Mouse (Mus musculus): ENCODE results near the gene Dnajb13. TPM values are rescaled to one million over a fixed set of nuclear protein-coding genes. Genes with fewer than 3 reads are reported as not detected.

Gene Dnajb13
- polyA plus RNA-seq, 1 experiment from 2014 or later: 0.85 TPM

DNA sequence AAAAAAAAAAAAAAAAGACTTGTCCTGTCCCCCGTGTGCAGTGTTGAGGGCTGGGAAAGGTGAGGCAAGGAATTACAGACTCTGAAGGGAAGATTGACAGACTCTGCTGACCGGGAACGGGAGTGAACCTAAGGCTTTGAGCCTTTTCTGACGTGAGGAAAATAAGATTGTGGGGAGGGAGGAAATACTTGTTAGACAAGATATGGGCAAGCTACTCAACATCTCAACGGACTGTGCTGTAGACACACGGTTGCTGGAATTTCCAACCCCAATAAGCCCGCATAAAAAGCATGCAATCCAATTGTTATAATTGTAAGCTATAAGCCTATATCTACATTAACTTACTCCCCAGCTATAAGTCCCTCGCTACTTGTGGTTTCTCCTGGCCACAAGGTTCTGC, 9.9 kb upstream of the Dnajb13 start:
- Histone ChIP-seq H3K4me1 (ENCODE audit: control insufficient read depth, insufficient read depth, low read length) (no peaks in the 10 kb centered on the region), H3K4me2 (ENCODE audit: low read depth, low read length) (no peak overlapping the region)
- WGBS: 48% methylated on average over 8 of the region's 8 CpGs

DNA sequence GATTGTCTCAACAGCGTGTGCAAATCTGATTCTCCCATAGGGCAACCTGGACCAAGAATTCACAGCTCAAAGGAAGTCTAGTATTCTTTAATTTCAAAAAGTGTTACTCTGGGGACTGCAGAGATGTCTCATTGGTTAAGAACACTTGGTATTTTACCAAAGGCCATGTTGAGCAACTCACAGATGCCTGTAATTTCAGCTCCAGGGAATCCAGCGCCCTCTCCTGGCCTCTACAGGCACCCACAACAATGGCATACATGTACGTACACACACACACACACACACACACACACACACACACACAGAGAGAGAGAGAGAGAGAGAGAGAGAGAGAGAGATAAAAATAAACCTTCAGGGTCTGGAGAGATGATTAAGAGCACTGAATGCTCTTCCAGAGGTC, 7.5 kb upstream of the Dnajb13 start:
- no peak for ATAC-seq (replicated peaks; ENCODE audit: extremely low read depth, insufficient read depth, low FRiP score)
- no peak overlapping the region for H3K27ac ChIP-seq (ENCODE audit: low read length)
- H3K27me3 ChIP-seq (ENCODE audit: control insufficient read depth, insufficient read depth, low read length): no peaks in the 10 kb centered on the region
- no peak overlapping the region for H3K9ac ChIP-seq (ENCODE audit: low read length)
- no peak overlapping the region for H3K4me2 ChIP-seq (ENCODE audit: low read depth, low read length)
- no peaks in the 10 kb centered on the region for H3K9me3 ChIP-seq (replicated peaks; ENCODE audit: control insufficient read depth, low read length)
- H3K4me3 ChIP-seq (ENCODE audit: low read length): no peak overlapping the region
- 65% methylated on average over 3 of the region's 3 CpGs for WGBS
- H3K4me1 ChIP-seq (ENCODE audit: control insufficient read depth, insufficient read depth, low read length): no peaks in the 10 kb centered on the region
- H3K36me3 ChIP-seq (ENCODE audit: control insufficient read depth, insufficient read depth): no peaks in the 10 kb centered on the region

More for the DNA sequence above, 9.9 kb upstream of the Dnajb13 start:
- no peaks in the 10 kb centered on the region for H3K36me3 ChIP-seq (ENCODE audit: control insufficient read depth, insufficient read depth)
- H3K27me3 ChIP-seq (ENCODE audit: control insufficient read depth, insufficient read depth, low read length): no peaks in the 10 kb centered on the region
- no peak overlapping the region for H3K27ac ChIP-seq (ENCODE audit: low read length)
- H3K4me3 ChIP-seq (ENCODE audit: low read length): no peak overlapping the region
- H3K9me3 ChIP-seq (replicated peaks; ENCODE audit: control insufficient read depth, low read length): no peaks in the 10 kb centered on the region
- no peak overlapping the region for H3K9ac ChIP-seq (ENCODE audit: low read length)
- ATAC-seq (replicated peaks; ENCODE audit: extremely low read depth, insufficient read depth, low FRiP score): no peak

GRCm38 (mm10) chr7:100520663-100521285, 6.0 kb upstream of the Dnajb13 start:
- Histone ChIP-seq H3K4me2 (ENCODE audit: low read depth, low read length) (0 out of 2 replicates have a peak overlapping the region, but pooled peaks have one; percentile 30), H3K9me3 (replicated peaks; ENCODE audit: control insufficient read depth, low read length) (no peaks in the 10 kb centered on the region), H3K36me3 (ENCODE audit: control insufficient read depth, insufficient read depth) (no peaks in the 10 kb centered on the region), H3K27ac (ENCODE audit: low read length) (no peak overlapping the region), H3K4me3 (ENCODE audit: low read length) (no peak overlapping the region), H3K9ac (ENCODE audit: low read length) (no peak overlapping the region), H3K4me1 (ENCODE audit: control insufficient read depth, insufficient read depth, low read length) (no peaks in the 10 kb centered on the region), H3K27me3 (ENCODE audit: control insufficient read depth, insufficient read depth, low read length) (no peaks in the 10 kb centered on the region)
- WGBS: 18% methylated on average over 10 of the region's 10 CpGs
- no peak; the same call in 1 of the 2 replicates for ATAC-seq (replicated peaks; ENCODE audit: extremely low read depth, insufficient read depth, low FRiP score)

GRCm38 (mm10) chr7:100520204-100520603, 5.4 kb upstream of the Dnajb13 start:
- Histone ChIP-seq H3K27me3 (ENCODE audit: control insufficient read depth, insufficient read depth, low read length) (no peaks in the 10 kb centered on the region), H3K9me3 (replicated peaks; ENCODE audit: control insufficient read depth, low read length) (no peaks in the 10 kb centered on the region), H3K4me3 (ENCODE audit: low read length) (no peak overlapping the region), H3K27ac (ENCODE audit: low read length) (no peak overlapping the region), H3K9ac (ENCODE audit: low read length) (no peak overlapping the region), H3K36me3 (ENCODE audit: control insufficient read depth, insufficient read depth) (no peaks in the 10 kb centered on the region), H3K4me2 (ENCODE audit: low read depth, low read length) (no peak overlapping the region), H3K4me1 (ENCODE audit: control insufficient read depth, insufficient read depth, low read length) (no peaks in the 10 kb centered on the region)
- WGBS: 57% methylated on average over 7 of the region's 7 CpGs
- ATAC-seq (replicated peaks; ENCODE audit: extremely low read depth, insufficient read depth, low FRiP score): no peak

- H3K27ac ChIP-seq (ENCODE audit: low read length): no peak overlapping the region
- ATAC-seq (replicated peaks; ENCODE audit: extremely low read depth, insufficient read depth, low FRiP score): no peak
- H3K36me3 ChIP-seq (ENCODE audit: control insufficient read depth, insufficient read depth): no peaks in the 10 kb centered on the region
- 65% methylated on average over 8 of the region's 8 CpGs for WGBS
- no peaks in the 10 kb centered on the region for H3K4me1 ChIP-seq (ENCODE audit: control insufficient read depth, insufficient read depth, low read length)
- no peak overlapping the region for H3K9ac ChIP-seq (ENCODE audit: low read length)
- no peak overlapping the region for H3K4me2 ChIP-seq (ENCODE audit: low read depth, low read length)
- no peaks in the 10 kb centered on the region for H3K9me3 ChIP-seq (replicated peaks; ENCODE audit: control insufficient read depth, low read length)
- no peak overlapping the region for H3K4me3 ChIP-seq (ENCODE audit: low read length)
- H3K27me3 ChIP-seq (ENCODE audit: control insufficient read depth, insufficient read depth, low read length): no peaks in the 10 kb centered on the region; the same call in 1 of the 2 replicates
These were observed 3.2 kb downstream of the Dnajb13 start for GRCm38 (mm10) chr7:100511602-100512001.

DNA sequence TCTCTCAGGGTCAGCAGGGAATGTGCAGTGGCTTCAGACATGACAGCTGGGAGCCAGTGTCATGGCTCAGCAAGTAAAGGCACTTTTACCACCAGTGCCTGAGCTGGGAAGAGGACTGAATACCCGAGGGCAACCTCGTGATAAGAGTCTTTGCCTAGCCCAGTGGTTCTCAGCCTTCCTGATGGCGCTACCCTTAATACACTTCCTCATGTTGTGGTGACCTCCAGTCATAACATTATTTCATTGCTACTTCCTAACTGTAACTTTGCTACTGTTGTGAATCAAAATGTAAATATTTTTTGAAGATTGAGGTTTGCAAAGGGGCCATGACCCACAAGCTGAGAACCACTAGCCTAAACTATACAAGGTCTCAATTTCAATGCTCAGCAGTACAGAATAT, 6.1 kb downstream of the Dnajb13 start:
- H3K9ac ChIP-seq (ENCODE audit: low read length): no peak overlapping the region
- no peaks in the 10 kb centered on the region for H3K36me3 ChIP-seq (ENCODE audit: control insufficient read depth, insufficient read depth)
- H3K4me3 ChIP-seq (ENCODE audit: low read length): no peak overlapping the region
- H3K4me1 ChIP-seq (ENCODE audit: control insufficient read depth, insufficient read depth, low read length): no peaks in the 10 kb centered on the region
- H3K27me3 ChIP-seq (ENCODE audit: control insufficient read depth, insufficient read depth, low read length): no peaks in the 10 kb centered on the region; the same call in 1 of the 2 replicates
- H3K27ac ChIP-seq (ENCODE audit: low read length): no peak overlapping the region
- no peaks in the 10 kb centered on the region for H3K9me3 ChIP-seq (replicated peaks; ENCODE audit: control insufficient read depth, low read length)
- WGBS: 51% methylated on average over 3 of the region's 3 CpGs
- no peak for ATAC-seq (replicated peaks; ENCODE audit: extremely low read depth, insufficient read depth, low FRiP score)
- no peak overlapping the region for H3K4me2 ChIP-seq (ENCODE audit: low read depth, low read length)

GRCm38 (mm10) chr7:100506494-100506893, 8.3 kb downstream of the Dnajb13 start:
- H3K27ac ChIP-seq (ENCODE audit: low read length): no peak overlapping the region
- H3K4me3 ChIP-seq (ENCODE audit: low read length): no peak overlapping the region
- no peak overlapping the region for H3K4me2 ChIP-seq (ENCODE audit: low read depth, low read length)
- H3K36me3 ChIP-seq (ENCODE audit: control insufficient read depth, insufficient read depth): no peaks in the 10 kb centered on the region
- WGBS: 65% methylated on average over 4 of the region's 4 CpGs
- H3K27me3 ChIP-seq (ENCODE audit: control insufficient read depth, insufficient read depth, low read length): no peaks in the 10 kb centered on the region
- ATAC-seq (replicated peaks; ENCODE audit: extremely low read depth, insufficient read depth, low FRiP score): no peak
- no peaks in the 10 kb centered on the region for H3K9me3 ChIP-seq (replicated peaks; ENCODE audit: control insufficient read depth, low read length)
- no peak overlapping the region for H3K9ac ChIP-seq (ENCODE audit: low read length)
- no peaks in the 10 kb centered on the region for H3K4me1 ChIP-seq (ENCODE audit: control insufficient read depth, insufficient read depth, low read length)

DNA sequence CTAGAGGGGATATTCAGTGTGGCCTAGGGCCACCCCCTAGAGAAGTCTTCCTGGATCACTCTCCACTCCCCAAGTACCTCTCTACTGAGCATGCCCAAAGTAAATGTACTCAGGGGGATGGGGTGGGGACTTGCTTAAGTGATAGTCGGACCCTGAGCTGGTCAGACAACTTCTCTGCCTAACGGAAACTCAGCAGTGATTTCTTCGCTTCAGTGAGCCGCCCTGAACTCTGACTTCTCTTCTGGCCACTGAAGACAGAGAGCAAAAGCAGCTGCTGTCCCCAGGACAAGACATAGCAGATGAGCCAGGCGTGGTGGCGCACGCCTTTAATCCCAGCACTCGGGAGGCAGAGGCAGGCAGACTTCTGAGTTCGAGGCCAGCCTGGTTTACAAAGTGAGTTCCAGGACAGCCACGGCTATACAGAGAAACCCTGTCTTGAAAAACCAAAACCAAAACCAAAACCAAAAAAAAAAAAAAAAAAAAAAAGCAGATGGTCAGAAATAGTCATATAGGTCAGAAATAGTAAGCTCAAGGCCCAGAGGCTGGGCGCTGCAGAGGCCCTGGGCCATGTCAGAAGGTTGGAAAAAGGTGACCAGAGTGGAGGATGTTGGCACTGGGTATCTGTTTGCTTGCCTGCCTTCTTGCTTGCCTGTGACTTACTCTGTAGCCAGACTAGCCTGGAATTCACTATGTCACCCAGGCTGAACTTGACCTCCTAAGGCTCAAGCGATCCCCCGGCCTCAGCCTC, 9.8 kb downstream of the Dnajb13 start:
- Histone ChIP-seq H3K4me1 (ENCODE audit: control insufficient read depth, insufficient read depth, low read length) (no peaks in the 10 kb centered on the region), H3K27ac (ENCODE audit: low read length) (no peak overlapping the region)
- 68% methylated on average over 13 of the region's 13 CpGs for WGBS

GRCm38 (mm10) chr7:100503076-100503475, 11.7 kb downstream of the Dnajb13 start:
- H3K36me3 ChIP-seq (ENCODE audit: control insufficient read depth, insufficient read depth): peaks cover 2% of the 10 kb centered on the region; the same call in 1 of the 2 replicates
- H3K27ac ChIP-seq (ENCODE audit: low read length): no peak overlapping the region
- no peaks in the 10 kb centered on the region for H3K4me1 ChIP-seq (ENCODE audit: control insufficient read depth, insufficient read depth, low read length)
- H3K27me3 ChIP-seq (ENCODE audit: control insufficient read depth, insufficient read depth, low read length): no peaks in the 10 kb centered on the region
- ATAC-seq (replicated peaks; ENCODE audit: extremely low read depth, insufficient read depth, low FRiP score): no peak
- WGBS: 78% methylated on average over 5 of the region's 5 CpGs
- H3K4me3 ChIP-seq (ENCODE audit: low read length): no peak overlapping the region
- H3K4me2 ChIP-seq (ENCODE audit: low read depth, low read length): no peak overlapping the region
- no peak overlapping the region for H3K9ac ChIP-seq (ENCODE audit: low read length)
- no peaks in the 10 kb centered on the region for H3K9me3 ChIP-seq (replicated peaks; ENCODE audit: control insufficient read depth, low read length)

More for the DNA sequence above, 9.8 kb downstream of the Dnajb13 start:
- Histone ChIP-seq H3K27me3 (ENCODE audit: control insufficient read depth, insufficient read depth, low read length) (no peaks in the 10 kb centered on the region), H3K36me3 (ENCODE audit: control insufficient read depth, insufficient read depth) (no peaks in the 10 kb centered on the region), H3K4me2 (ENCODE audit: low read depth, low read length) (no peak overlapping the region), H3K4me3 (ENCODE audit: low read length) (no peak overlapping the region), H3K9me3 (replicated peaks; ENCODE audit: control insufficient read depth, low read length) (no peaks in the 10 kb centered on the region), H3K9ac (ENCODE audit: low read length) (no peak overlapping the region)
- ATAC-seq (replicated peaks; ENCODE audit: extremely low read depth, insufficient read depth, low FRiP score): no peak

Measured in heart, embryonic 16.5 days (tissue).